Mouse (Mus musculus) heart, embryonic 11.5 days (tissue): ENCODE results near the gene Vpreb2. TPM values are rescaled to one million over a fixed set of nuclear protein-coding genes. Genes with fewer than 3 reads are reported as not detected.
"Not testable (repeated sequence)": the region's sequence is repeated elsewhere in the genome, so short reads cannot be mapped to it uniquely, and the experiment has no call there.

ENCODE experiments used
- ATAC-seq: fragments of 200-750 bp; cut with Nextera tagmentation; replicated peaks from 2 replicates; pipeline ENCODE4 v1.8.0; 2017; ENCODE audit warnings: moderate library complexity; ENCODE audit not compliant: insufficient number of reproducible peaks, low FRiP score, low TSS enrichment
- H3K27ac ChIP-seq: fragments of 300-500 bp; sonication (generic); 2 replicates; pipeline ENCODE4 v1.5.1; 2014; ENCODE audit warnings: mild to moderate bottlenecking, low read depth, low read length
- H3K27me3 ChIP-seq: fragments of 300-500 bp; sonication (generic); 2 replicates; pipeline ENCODE4 v1.6.1; 2014; ENCODE audit warnings: mild to moderate bottlenecking, low read length, mixed read lengths; ENCODE audit not compliant: control insufficient read depth, insufficient read depth
- H3K36me3 ChIP-seq: fragments of 300-500 bp; sonication (generic); 2 replicates; pipeline ENCODE4 v1.6.1; 2014; ENCODE audit warnings: mild to moderate bottlenecking, low read length, moderate library complexity, mixed read lengths; ENCODE audit not compliant: control insufficient read depth, insufficient read depth
- H3K4me1 ChIP-seq: fragments of 300-500 bp; sonication (generic); 2 replicates; pipeline ENCODE4 v1.6.1; 2014; ENCODE audit warnings: low read length; ENCODE audit not compliant: control insufficient read depth, insufficient read depth
- H3K4me2 ChIP-seq: fragments of 300-500 bp; sonication (generic); 2 replicates; pipeline ENCODE4 v1.6.1; 2014; ENCODE audit warnings: mild to moderate bottlenecking, moderate library complexity
- H3K4me3 ChIP-seq: fragments of 300-500 bp; sonication (generic); 2 replicates; pipeline ENCODE4 v1.5.1; 2014; ENCODE audit warnings: low read depth, low read length
- H3K9ac ChIP-seq: fragments of 300-500 bp; sonication (generic); 2 replicates; pipeline ENCODE4 v1.6.1; 2014; ENCODE audit warnings: mild to moderate bottlenecking, low read depth, low read length, moderate library complexity
- H3K9me3 ChIP-seq: fragments of 300-500 bp; sonication (generic); replicated peaks from 2 replicates; pipeline ENCODE4 v1.6.1; 2016; ENCODE audit warnings: low read length; ENCODE audit not compliant: control insufficient read depth
- WGBS: fragments of 180-500 bp; shearing (Covaris S2); extraction: QIAGEN DNeasy Blood & Tissue Kit; methylation state at CpG from one replicate; pipeline ENCODE4 v1.1.7; 2014; ENCODE audit not compliant: insufficient replicate concordance; 5-methylcytosine and 5-hydroxymethylcytosine counted together
- polyA plus RNA-seq: library from polyadenylated mRNA; unstranded; fragments of >200 nt; fragmentation: Nextera tagmentation; extraction: Ambion mirVana; gene quantifications from 2 replicates; pipeline ENCODE4 v1.2.1, GENCODE M21; 2014

The Vpreb2 gene
- polyA plus RNA-seq, 1 experiment from 2014 or later, result not detected

DNA sequence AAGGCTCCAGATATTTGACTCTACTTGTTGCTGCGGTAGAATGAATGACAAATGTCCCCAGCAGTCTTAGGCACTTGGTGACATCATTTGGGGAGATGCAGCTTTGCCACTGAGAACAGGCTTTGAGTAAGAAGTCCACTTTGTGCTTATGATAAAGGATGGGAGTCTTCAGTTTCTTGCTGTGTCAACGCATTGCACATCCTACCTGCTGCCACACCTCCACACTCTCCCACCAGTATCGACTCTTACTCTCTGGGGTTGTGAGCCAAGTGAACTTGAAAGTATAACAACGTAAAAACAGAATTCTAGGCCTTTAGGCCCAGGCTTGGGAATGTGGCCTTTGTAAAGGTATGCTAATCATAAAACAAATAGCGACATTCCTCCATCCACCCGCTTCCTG is 30.9 kb downstream of the Vpreb2 start:
- WGBS, result 69% methylated on average over 6 of the region's 6 CpGs

DNA sequence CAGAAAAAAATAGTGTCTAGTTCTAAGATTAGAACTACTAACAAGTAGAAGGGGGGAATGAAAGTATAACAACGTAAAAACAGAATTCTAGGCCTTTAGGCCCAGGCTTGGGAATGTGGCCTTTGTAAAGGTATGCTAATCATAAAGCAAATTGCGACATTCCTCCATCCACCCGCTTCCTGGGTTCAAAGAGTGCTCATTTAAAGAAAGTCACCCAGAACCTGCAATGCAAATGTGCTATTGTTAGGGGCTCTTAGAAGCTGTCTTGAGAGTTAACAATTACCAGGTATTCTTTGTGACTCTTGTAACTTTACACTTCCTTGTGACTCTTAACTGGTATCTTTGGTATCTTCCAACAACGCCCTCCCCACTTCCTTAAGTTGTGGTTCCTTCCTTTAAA is 36.3 kb downstream of the Vpreb2 start:
- not testable (repeated sequence) for H3K4me3 ChIP-seq, ATAC-seq, H3K27ac ChIP-seq, H3K4me1 ChIP-seq, H3K9me3 ChIP-seq, H3K4me2 ChIP-seq, H3K36me3 ChIP-seq, H3K9ac ChIP-seq, H3K27me3 ChIP-seq
- WGBS, result 62% methylated on average over 4 of the region's 4 CpGs

More for the DNA sequence above, 30.9 kb downstream of the Vpreb2 start:
- Histone ChIP-seq H3K27me3 (no peaks in the 10 kb centered on the region), H3K4me1 (no peaks in the 10 kb centered on the region), H3K4me2 (no peak overlapping the region), H3K9ac (no peak overlapping the region), H3K27ac (no peak overlapping the region), H3K9me3 (no peaks in the 10 kb centered on the region), H3K4me3 (no peak overlapping the region), H3K36me3 (no peaks in the 10 kb centered on the region)
- ATAC-seq, result no peak

DNA sequence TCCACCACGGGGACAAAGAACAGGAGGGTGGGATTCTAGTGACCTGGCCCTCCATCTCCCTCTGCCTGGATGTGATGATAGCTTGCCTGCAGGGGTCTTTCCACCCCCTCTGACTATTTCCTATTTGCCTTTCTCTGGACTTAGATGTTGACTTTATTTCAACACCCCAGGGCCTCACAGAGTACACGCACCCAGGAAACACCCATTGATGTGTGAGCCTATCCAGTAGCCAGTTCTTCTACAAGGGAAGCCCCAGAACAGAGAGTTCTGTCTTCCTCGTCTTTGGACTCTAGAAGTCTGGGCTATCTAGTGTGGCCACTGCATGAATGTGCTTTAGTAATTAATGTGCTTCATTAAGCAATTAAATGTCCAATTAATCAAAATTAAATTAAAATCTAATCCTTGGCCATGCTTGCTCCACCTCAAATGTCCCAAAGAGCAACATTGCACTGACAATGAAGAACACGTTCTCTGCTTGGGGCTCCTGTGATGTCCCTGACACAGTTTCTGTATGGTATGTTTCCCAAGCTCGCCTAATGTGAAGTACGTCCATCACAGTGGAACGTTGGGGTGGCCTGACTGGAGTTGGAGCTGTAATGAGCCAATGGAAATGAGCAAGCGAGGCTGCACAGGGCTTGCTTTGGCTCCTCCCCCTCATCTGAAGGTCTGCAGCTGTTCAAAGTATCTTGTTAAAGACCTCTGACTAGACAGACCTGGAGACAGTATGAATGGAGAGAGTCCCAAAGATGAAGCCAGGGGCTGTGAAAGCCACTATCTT is 42.7 kb downstream of the Vpreb2 start:
- no peak overlapping the region for H3K27ac ChIP-seq
- 68% methylated on average over 8 of the region's 8 CpGs for WGBS
- no peaks in the 10 kb centered on the region for H3K4me1 ChIP-seq
- no peaks in the 10 kb centered on the region for H3K27me3 ChIP-seq
- ATAC-seq, result no peak
- H3K9me3 ChIP-seq, result no peaks in the 10 kb centered on the region
- H3K4me3 ChIP-seq, result no peak overlapping the region
- no peak overlapping the region for H3K9ac ChIP-seq
- H3K4me2 ChIP-seq, result no peak overlapping the region
- no peaks in the 10 kb centered on the region for H3K36me3 ChIP-seq

DNA sequence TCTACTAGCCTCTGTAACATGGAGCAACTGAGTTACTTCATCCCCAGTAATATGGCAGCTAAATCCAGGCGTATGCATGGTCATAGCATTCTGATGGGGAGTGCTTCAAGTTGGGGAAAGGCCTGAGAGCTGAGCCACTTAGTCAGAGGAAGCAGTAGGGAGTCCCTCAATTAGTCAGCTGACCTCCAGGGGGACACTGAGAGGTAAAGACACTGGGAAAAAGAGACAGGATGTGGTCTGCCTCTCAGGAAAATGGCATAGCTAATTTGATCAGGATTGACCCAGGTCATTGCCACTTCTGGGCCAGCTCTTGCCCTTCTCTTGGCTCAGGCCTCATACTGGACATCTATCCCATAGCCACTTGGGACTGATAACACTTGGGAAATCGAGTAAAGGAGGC is 47.1 kb downstream of the Vpreb2 start:
- Histone ChIP-seq H3K9ac (no peak overlapping the region), H3K27ac (no peak overlapping the region), H3K4me2 (no peak overlapping the region), H3K4me3 (no peak overlapping the region), H3K4me1 (no peaks in the 10 kb centered on the region), H3K27me3 (no peaks in the 10 kb centered on the region), H3K9me3 (no peaks in the 10 kb centered on the region), H3K36me3 (no peaks in the 10 kb centered on the region)
- no peak for ATAC-seq
- 55% methylated on average over 2 of the region's 2 CpGs for WGBS

Other genes starting within 250 kb of the Vpreb2 start
- gene Med15, start 247.5 kb upstream of the Vpreb2 start, polyA plus RNA-seq, result 31.6 and 32.9 TPM in 2 replicates
- gene Klhl22, start 220.8 kb upstream of the Vpreb2 start, polyA plus RNA-seq, result 43.2 and 44.1 TPM in 2 replicates
- 7.2 and 9.6 TPM in 2 replicates for gene Scarf2, start 183.1 kb upstream of the Vpreb2 start, polyA plus RNA-seq
- gene B830017H08Rik, start 147.3 kb upstream of the Vpreb2 start, polyA plus RNA-seq, result 0.13 TPM in 1 of 2 replicates, not detected in the other
- 1.0 and 1.9 TPM in 2 replicates for gene Car15, start 142.1 kb upstream of the Vpreb2 start, polyA plus RNA-seq
- 0.07 and 0.17 TPM in 2 replicates for gene Gm20518, start 88.8 kb upstream of the Vpreb2 start, polyA plus RNA-seq
- gene Tssk1, start 86.2 kb upstream of the Vpreb2 start, polyA plus RNA-seq, result 0.07 TPM in 1 of 2 replicates, not detected in the other
- gene Dgcr2, start 81.9 kb upstream of the Vpreb2 start, polyA plus RNA-seq, result 44.8 and 49.9 TPM in 2 replicates
- gene Tssk2, start 81.8 kb upstream of the Vpreb2 start, polyA plus RNA-seq, result 0.11 TPM in 1 of 2 replicates, not detected in the other
- 27.2 and 29.8 TPM in 2 replicates for gene Ess2, start 69.1 kb upstream of the Vpreb2 start, polyA plus RNA-seq
- not detected in 2 replicates for gene Gsc2, start 65.4 kb upstream of the Vpreb2 start, polyA plus RNA-seq
- 35.9 and 39.5 TPM in 2 replicates for gene Slc25a1, start 52.2 kb upstream of the Vpreb2 start, polyA plus RNA-seq
- 64.3 and 64.7 TPM in 2 replicates for gene Dgcr6, start 72.4 kb downstream of the Vpreb2 start, polyA plus RNA-seq
- gene Prodh, start 109.8 kb downstream of the Vpreb2 start, polyA plus RNA-seq, result 8.0 TPM in 2 replicates
- gene Rtn4r, start 147.2 kb downstream of the Vpreb2 start, polyA plus RNA-seq, result 0.25 and 0.26 TPM in 2 replicates
- gene Ccdc188, start 237.5 kb downstream of the Vpreb2 start, polyA plus RNA-seq, result not detected in 2 replicates